Mouse (Mus musculus): Measurements from ENCODE around the gene Acad12.
"Not testable (repeated sequence)": the region's sequence is repeated elsewhere in the genome, so short reads cannot be mapped to it uniquely, and the experiment has no call there.

Gene Acad12

GRCm38 (mm10) chr5:121618592-121619513 lies at the start of gene Acad12:
TSS of gene Acad12 (minus strand) at chr5:121618938.
- peak; percentile 77 for DNase-seq

GRCm38 (mm10) chr5:121668411-121668810 lies 49.7 kb upstream of the Acad12 start:
- DNase-seq: no peak

GRCm38 (mm10) chr5:121667067-121667466 lies 48.3 kb upstream of the Acad12 start:
- no peak for DNase-seq

DNA sequence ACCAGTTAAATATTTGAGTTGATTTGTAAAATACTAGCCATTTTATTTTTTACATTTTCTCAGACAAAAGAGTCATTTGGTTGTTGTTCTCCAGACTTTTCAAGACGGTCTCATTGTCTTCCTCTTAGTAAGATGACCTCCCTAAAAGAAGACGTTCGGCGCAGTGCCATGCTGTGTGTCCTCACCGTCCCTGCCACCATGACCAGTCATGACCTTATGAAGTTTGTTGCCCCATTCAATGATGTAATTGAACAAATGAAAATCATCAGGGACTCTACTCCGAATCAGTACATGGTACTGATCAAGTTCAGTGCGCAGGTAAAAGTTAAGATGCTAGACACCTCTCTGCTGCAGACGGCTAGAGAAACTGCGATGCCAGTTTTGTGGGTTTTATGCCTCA lies 46.2 kb upstream of the Acad12 start:
- no peak for DNase-seq

DNA sequence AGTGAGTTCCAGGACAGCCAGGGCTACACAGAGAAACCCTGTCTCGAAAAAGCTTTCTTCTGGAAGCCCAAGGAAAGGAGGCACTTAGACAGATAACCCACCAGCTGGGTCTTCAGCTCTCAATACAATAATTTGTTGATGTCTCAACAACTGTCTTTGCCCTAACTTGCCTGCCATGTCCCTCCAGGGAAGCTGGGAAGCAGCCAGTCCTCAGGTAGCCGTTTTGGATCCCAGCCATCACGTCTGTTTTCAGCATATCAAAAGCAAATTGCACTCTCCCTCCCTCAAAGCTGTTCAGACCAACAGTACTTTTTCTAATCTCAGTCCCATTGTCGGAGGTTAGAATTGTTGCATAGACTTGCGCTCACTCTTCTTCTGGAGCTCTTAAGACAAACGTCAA lies 45.3 kb upstream of the Acad12 start:
- no peak for DNase-seq

- no peak for DNase-seq
These were observed 44.7 kb upstream of the Acad12 start for GRCm38 (mm10) chr5:121663456-121663855.

- no peak for DNase-seq
These were observed 42.8 kb upstream of the Acad12 start for GRCm38 (mm10) chr5:121661494-121661893.

DNA sequence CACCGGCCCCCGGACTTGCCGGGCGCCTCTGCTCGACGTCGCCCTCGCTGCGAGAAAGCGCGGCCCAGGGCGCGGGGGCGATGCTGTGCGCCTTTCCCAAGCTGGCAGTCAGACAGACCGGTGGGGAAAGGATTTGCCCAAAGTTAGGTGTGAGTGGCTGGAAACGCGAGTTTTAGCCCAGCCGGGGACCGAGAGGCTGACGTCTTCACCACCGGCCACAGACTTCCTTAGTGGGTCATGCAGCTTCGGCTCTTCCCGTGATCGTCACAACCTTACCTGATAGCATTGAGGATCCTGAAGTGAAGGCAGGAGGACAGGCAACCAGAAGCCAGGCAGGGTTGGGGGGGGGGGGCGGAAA lies 42.1 kb upstream of the Acad12 start:
- DNase-seq: peak; percentile 16

- peak; percentile 93 for DNase-seq
These were observed 41.5 kb upstream of the Acad12 start, which contains the start of the genes Acad10 and Brap for GRCm38 (mm10) chr5:121660059-121660896. TSS of gene Acad10 (minus strand) at chr5:121660514. TSS of gene Brap (plus strand) at chr5:121660563.

DNA sequence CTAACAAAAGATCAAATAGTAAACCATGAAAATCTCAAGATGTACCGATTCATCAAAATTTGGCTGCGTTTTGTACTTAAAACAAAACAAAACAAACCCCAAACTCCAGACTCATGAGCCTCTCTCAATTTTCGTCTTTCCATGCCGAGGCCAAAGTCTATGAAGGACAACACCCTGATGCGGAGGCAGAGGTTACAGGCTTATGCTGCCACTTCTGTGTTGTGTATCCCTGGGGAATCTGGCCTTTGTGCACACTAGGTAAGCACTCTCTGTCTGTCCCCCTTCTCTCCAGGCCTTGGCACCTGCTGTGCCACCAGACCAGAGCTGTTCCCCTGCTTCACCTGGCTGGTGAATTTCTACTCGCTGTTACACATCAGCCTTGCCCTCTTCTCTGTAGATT lies 38.9 kb upstream of the Acad12 start:
- not testable (repeated sequence) for DNase-seq

DNA sequence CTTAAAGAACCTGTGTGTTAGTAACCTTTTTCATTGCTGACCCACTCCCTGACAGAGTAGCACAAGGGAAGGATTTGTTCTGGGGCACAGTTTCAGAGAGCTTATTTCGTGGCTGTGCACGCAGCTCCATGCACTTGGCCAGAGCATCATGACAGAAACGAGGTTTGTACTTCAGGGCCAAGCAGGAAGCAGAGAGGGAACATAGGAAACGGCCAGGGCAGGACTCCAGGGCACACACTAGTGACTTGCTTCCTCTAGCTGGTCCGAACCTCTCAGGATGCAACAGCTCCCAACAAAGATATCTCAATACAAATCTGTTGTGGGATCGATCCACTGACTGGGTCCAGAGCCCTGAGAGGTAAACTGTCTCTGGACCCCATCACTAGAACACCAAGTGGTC lies 38.1 kb upstream of the Acad12 start:
- DNase-seq: not testable (repeated sequence)

- DNase-seq: no peak
These were observed 35.8 kb upstream of the Acad12 start for GRCm38 (mm10) chr5:121654526-121654925.

DNA sequence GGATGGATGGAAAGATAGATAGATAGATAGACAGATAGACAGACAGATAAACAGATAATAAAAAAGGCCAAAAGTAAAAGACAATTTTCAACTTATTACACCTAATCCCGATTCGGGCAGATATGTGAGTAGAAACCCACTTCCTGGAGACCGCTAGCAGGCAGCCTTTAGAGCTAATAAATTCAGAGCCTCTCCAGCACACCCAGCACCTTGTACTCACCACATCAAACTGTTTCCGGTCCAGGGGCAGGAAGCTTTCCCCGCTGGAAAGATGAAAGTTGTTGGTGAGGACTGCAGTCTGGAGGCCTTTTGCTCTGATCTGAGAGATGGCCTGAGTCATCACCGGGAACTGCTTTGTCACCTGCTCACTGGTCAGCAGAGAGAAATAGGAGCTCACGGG lies 30.4 kb upstream of the Acad12 start:
- DNase-seq: no peak

DNA sequence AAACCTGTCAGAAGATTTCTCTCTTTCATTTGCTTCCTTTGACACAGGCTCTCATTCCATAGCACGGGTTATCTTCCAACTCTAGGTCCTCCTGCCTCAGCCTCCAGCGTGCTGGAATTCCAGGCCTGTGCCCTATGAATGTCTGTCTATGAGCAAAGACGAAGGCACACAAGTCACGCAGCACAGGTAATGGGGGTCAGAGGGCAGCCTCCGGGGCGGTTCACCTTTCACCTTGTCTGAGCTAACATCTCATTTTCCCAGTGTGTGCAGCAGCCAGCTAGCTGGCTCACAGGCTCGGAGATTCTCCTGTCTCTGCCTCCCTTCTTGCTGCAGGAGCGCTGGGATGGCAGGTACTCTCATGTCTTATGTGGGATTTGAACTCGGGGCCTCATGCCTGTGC lies 20.9 kb upstream of the Acad12 start:
- no peak for DNase-seq

DNA sequence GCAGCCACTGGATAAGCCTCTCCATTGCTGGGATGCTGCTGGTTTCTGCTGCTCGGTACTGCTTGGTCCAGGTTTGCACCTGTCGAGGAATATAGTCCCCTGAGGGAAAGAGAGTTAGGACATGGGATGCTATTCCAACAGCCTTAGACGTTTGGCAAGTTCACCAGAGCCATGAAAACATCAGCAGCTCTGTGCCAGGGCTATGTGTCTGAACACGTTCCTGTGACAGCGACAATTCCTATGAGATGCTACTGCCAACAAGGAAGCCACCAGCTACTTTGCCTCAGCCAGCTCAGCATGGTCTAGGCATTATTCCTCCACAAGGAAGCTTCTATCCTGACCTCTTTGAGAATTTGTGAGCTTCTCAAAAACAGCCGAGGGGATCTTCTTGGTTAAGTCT lies 18.6 kb upstream of the Acad12 start:
- DNase-seq: no peak

GRCm38 (mm10) chr5:121634668-121635067 lies 15.9 kb upstream of the Acad12 start:
- DNase-seq: no peak

DNA sequence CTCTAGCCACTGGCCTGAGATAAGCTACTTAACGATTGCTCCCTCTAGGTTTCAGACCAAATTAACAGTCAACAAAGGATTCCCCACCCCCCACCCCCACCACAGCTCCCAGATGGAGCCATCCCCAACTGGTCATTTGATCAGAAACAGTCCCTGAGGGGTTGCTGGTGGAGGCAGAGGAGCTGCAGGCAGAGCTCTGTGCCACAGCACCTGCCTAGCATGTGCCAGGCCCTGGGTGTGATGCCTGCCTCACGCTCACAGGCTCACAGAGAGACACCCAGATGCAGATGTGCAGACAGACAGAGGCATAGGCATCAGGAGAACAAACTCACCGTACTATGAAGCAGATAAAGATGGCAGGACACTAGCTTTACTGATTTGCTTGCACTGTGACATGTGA lies 14.1 kb upstream of the Acad12 start:
- DNase-seq: no peak

DNA sequence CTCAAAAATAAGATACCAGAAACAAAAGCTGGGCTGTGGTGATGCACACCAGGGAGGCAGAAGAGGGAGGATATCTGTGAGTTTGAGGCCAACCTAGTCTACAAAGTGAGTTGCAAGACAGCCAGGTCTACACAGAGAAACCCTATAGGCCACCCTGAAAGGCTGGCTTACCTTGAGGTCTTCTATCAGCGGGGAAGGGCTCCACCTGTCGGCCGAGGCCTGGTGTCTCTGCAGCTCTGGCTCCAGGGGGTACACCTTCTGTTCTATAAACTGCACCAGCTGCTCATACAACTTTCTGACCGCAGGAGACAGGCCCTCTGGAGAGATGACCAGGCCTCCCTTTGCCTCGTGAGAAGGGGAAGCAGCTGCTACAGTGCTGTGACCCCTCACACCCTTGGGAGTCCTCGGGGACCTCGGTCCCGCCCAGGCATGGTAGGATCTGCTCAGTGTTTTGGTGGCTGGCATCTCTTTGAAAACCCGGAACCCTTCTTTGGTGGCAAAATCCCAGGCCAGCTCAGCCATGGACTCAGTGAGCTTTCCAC lies 12.4 kb upstream of the Acad12 start:
- not testable (repeated sequence) for DNase-seq

DNA sequence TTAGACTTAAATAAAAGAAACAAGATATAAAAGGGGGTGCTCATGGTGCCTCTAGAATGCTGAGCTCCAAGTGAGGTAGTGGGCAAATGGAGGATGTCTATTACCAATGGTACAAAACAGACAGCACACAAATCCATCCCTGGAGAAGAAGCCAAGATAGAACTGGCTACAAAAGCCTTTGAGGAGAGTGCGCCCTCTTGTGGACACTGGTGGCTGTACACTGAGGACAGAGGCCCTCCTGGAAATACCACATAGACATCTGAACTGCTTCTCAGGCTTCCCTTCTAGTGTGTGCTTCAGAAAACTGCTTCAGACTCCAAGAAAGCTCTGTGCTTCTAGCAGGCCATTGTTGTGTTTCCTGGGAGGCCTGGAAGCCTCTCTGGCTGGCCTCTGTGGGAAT lies 9.1 kb upstream of the Acad12 start:
- peak; percentile 77 for DNase-seq

DNA sequence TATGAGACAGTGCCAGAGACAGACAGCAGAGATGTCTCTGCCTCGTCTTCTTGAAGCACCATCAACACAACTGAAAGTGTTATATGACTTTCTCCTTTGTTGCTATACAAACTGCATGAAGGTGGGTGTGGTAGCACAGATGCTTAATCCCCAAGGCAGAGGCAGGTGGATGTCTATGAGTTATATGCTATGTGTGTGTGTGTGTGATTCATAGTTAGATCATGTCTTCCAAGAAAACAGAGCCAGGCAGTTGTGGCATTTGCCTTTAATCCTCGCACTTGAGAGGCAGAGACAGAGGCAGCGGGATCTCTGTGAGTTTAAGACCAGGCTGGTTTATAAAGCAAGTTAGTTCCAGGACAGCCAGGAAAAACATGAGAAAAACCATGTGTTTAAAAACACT lies 4.5 kb upstream of the Acad12 start:
- no peak for DNase-seq

GRCm38 (mm10) chr5:121621102-121621501 lies 2.4 kb upstream of the Acad12 start:
- no peak for DNase-seq

DNA sequence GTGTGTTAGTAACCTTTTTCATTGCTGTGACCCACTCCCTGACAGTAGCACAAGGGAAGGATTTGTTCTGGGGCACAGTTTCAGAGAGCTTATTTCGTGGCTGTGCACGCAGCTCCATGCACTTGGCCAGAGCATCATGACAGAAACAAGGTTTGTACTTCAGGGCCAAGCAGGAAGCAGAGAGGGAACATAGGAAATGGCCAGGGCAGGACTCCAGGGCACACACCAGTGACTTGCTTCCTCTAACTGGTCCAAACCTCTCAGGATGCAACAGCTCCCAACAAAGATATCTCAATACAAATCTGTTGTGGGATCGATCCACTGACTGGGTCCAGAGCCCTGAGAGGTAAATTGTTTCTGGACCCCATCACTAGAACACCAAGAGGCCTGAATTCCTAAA lies 3.8 kb downstream of the Acad12 start:
- DNase-seq: not testable (repeated sequence)

- no peak for DNase-seq
These were observed 6.7 kb downstream of the Acad12 start for GRCm38 (mm10) chr5:121612036-121612435.
